Mouse (Mus musculus) bone marrow macrophage, adult 2 months (primary cell): ENCODE measurements around the gene Gon7.

Source experiments
- CTCF ChIP-seq: IDR thresholded peaks from 2 replicates; pipeline ENCODE4 v1.5.1; 2012; ENCODE audit warnings: low read depth, mild to moderate bottlenecking, low read length, moderate library complexity
- POLR2A ChIP-seq: IDR thresholded peaks from 2 replicates; pipeline ENCODE4 v1.6.1; 2012; ENCODE audit warnings: mild to moderate bottlenecking, low read depth, low read length, borderline replicate concordance

GRCm38 (mm10) chr12:102722966-102723365 lies 34.6 kb downstream of the Gon7 start:
- TF ChIP-seq CTCF (no peak), POLR2A (no peak)
